In the genomic region with DNA sequence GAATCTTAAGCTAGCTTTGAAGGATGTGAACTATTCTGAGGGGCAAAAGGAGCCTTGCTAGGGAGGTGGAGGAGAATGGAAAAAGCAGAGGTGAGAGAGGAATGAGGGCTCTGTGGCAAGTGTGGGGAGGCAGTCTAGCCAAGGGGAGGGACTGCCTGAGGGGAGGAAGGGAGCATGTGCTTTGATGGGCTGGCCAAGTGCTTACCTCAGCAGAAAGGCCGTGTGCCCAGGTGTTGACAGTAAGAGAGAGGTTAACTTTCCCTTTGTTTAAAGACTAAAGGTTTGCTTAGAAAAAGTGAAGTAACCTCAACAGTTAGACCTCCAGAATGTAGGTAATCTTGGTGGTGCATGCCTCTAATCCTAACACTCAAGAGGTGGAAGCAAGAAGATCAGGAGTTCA, we compare ENCODE assay signal across 28 mouse cellular contexts. TPM values are rescaled to one million over a fixed set of nuclear protein-coding genes. Genes with fewer than 3 reads are reported as not detected.
A peak's percentile ranks its signal among the peaks of the same experiment; 100 is the strongest.
DNase-seq lines count a peak whose midpoint lies in the region; ATAC-seq and TF ChIP-seq lines count a peak whose summit lies in the region.
"Had no signal": no experiment of that assay in that cellular context is flagged by ENCODE, and none has a peak within 500 bp of the region (broad histone marks: within the 10 kb centered on the region; RNA-seq: fewer than 3 reads in every experiment).

No protein-coding gene starts in this region.

- no peak overlapping the region for H3K4me3 ChIP-seq in liver, adult 2 months (ENCODE audit: insufficient read depth, low read depth, low read length)
- H3K4me3 ChIP-seq in liver, postnatal 0 days (ENCODE audit: low read depth, low read length) = no peak overlapping the region
- H3K4me3 ChIP-seq in CH12.LX (replicated peaks in 1 of 3; ENCODE audit: low read depth in 2 of 3, low read length in 2 of 3, poor library complexity in 1 of 3) = no peak overlapping the region
- H3K4me3 ChIP-seq in hindbrain, embryonic 11.5 days (ENCODE audit: low read depth, low read length) = no peak overlapping the region
- H3K4me3 ChIP-seq: embryonic facial prominence, embryonic 12.5 days; forebrain, embryonic 12.5 days; heart, embryonic 12.5 days; hindbrain, embryonic 10.5 days had no signal

- peaks cover 36% of the 10 kb centered on the region for H3K4me1 ChIP-seq in liver, adult 2 months (ENCODE audit: control insufficient read depth, insufficient read depth, low read length)
- peaks cover 5% of the 10 kb centered on the region; the same call in 1 of the 2 replicates for H3K4me1 ChIP-seq in liver, postnatal 0 days (ENCODE audit: insufficient read depth)
- peaks cover 4 to 11% of the 10 kb centered on the region in 2 experiments for H3K4me1 ChIP-seq in CH12.LX (ENCODE audit: control insufficient read depth in 1 of 2, insufficient read depth in 2 of 2)
- no peaks in the 10 kb centered on the region for H3K4me1 ChIP-seq in hindbrain, embryonic 11.5 days (replicated peaks; ENCODE audit: control insufficient read depth, insufficient read depth, low read length)
- H3K4me1 ChIP-seq: embryonic facial prominence, embryonic 12.5 days had no signal

- TF ChIP-seq CTCF in liver, adult 2 months (IDR thresholded peaks at IDR 0.05; ENCODE audit: low read depth, low read length) = no peak
- no peak for TF ChIP-seq CTCF in liver, postnatal 0 days (IDR thresholded peaks at IDR 0.05; ENCODE audit: low read depth)
- TF ChIP-seq CTCF in CH12.LX (conservative IDR thresholded peaks at IDR 0.05 in 1 of 2, IDR thresholded peaks at IDR 0.05 in 1 of 2; ENCODE audit: low read depth in 2 of 2, low read length in 2 of 2) = no peak

- H3K27me3 ChIP-seq in liver, adult 2 months (ENCODE audit: control insufficient read depth, insufficient read depth, low read length) = no peaks in the 10 kb centered on the region
- no peaks in the 10 kb centered on the region for H3K27me3 ChIP-seq in liver, postnatal 0 days (ENCODE audit: insufficient read depth, low read length)
- H3K27me3 ChIP-seq in CH12.LX (replicated peaks) = no peaks in the 10 kb centered on the region
- H3K27me3 ChIP-seq in hindbrain, embryonic 11.5 days (ENCODE audit: control insufficient read depth, insufficient read depth, low read length) = no peaks in the 10 kb centered on the region
- H3K27me3 ChIP-seq: embryonic facial prominence, embryonic 12.5 days; forebrain, embryonic 12.5 days; heart, embryonic 12.5 days; Patski had no signal

- 15% methylated on average over 1 of the region's 1 CpGs for WGBS in liver, adult 2 months
- 55% methylated on average over 1 of the region's 1 CpGs for WGBS in liver, postnatal 0 days (ENCODE audit: insufficient replicate concordance)
- 55% methylated on average over 1 of the region's 1 CpGs for WGBS in hindbrain, embryonic 11.5 days

- no peak for TF ChIP-seq POLR2A in liver, adult 2 months (IDR thresholded peaks at IDR 0.05; ENCODE audit: extremely low read depth, insufficient read depth, low read length)
- no peak for TF ChIP-seq POLR2A in CH12.LX (IDR thresholded peaks at IDR 0.05; ENCODE audit: low read depth, low read length)

- TF ChIP-seq EP300 in liver, postnatal 0 days (IDR thresholded peaks at IDR 0.05; ENCODE audit: low read depth) = no peak
- TF ChIP-seq EP300 in CH12.LX (IDR thresholded peaks at IDR 0.05; ENCODE audit: low read length) = no peak

- no peak overlapping the region for H3K4me2 ChIP-seq in liver, postnatal 0 days (ENCODE audit: low read depth, low read length)
- H3K4me2 ChIP-seq in CH12.LX (ENCODE audit: insufficient read depth, low read depth, poor library complexity, severe bottlenecking) = no peak overlapping the region
- H3K4me2 ChIP-seq in hindbrain, embryonic 11.5 days (replicated peaks; ENCODE audit: low read depth, low read length) = no peak overlapping the region
- H3K4me2 ChIP-seq: embryonic facial prominence, embryonic 12.5 days; forebrain, embryonic 12.5 days; heart, embryonic 12.5 days had no signal

- peak overlapping the region; percentile 100 for H3K27ac ChIP-seq in liver, adult 2 months (replicated peaks; ENCODE audit: insufficient read depth, low read depth, low read length)
- no peak overlapping the region for H3K27ac ChIP-seq in liver, postnatal 0 days (ENCODE audit: low read depth)
- no peak overlapping the region for H3K27ac ChIP-seq in CH12.LX (ENCODE audit: insufficient read depth, low read depth)
- H3K27ac ChIP-seq in hindbrain, embryonic 11.5 days (ENCODE audit: low read depth, low read length) = no peak overlapping the region
- H3K27ac ChIP-seq: embryonic facial prominence, embryonic 12.5 days; forebrain, embryonic 12.5 days; hindbrain, embryonic 10.5 days had no signal

- peak; percentile 60 to 62 for DNase-seq in kidney, adult 8-10 months
- DNase-seq in kidney, postnatal 4 days = no peak
- peak; percentile 98 for DNase-seq in liver, adult 2 months (ENCODE audit: extremely low read depth, low read depth, low spot score)
- no peak for DNase-seq in liver, postnatal 0 days
- DNase-seq in A20 (ENCODE audit: low read depth, low spot score) (peak; percentile 36), CH12.LX (ENCODE audit: extremely low read depth) (no peak)
- DNase-seq in thymus, postnatal 0 days (ENCODE audit: low spot score) = no peak
- no peak for DNase-seq in hindbrain, embryonic 11.5 days (ENCODE audit: low spot score)
- DNase-seq: adrenal gland, postnatal 14 days; B cell, adult 2 months; cerebellum, adult 11-12 months; cerebellum, adult 9-10 months; cerebellum, postnatal 25 days; forebrain, postnatal 0 days; gastrocnemius, postnatal 14 days had no signal

- no peaks in the 10 kb centered on the region for H3K36me3 ChIP-seq in liver, adult 2 months (ENCODE audit: control insufficient read depth, insufficient read depth, low read length)
- H3K36me3 ChIP-seq in liver, postnatal 0 days (replicated peaks; ENCODE audit: insufficient read depth, low read length) = no peaks in the 10 kb centered on the region
- no peaks in the 10 kb centered on the region for H3K36me3 ChIP-seq in CH12.LX (replicated peaks in 1 of 2; ENCODE audit: control insufficient read depth in 1 of 2, insufficient read depth in 1 of 2, low read length in 1 of 2)
- no peaks in the 10 kb centered on the region for H3K36me3 ChIP-seq in hindbrain, embryonic 11.5 days (ENCODE audit: control insufficient read depth, insufficient read depth, low read length)
- H3K36me3 ChIP-seq: embryonic facial prominence, embryonic 12.5 days; forebrain, embryonic 12.5 days; heart, embryonic 12.5 days; hindbrain, embryonic 10.5 days had no signal

- no peaks in the 10 kb centered on the region for H3K9me3 ChIP-seq in liver, postnatal 0 days (ENCODE audit: low read length)
- H3K9me3 ChIP-seq in CH12.LX (replicated peaks; ENCODE audit: low read length) = peaks cover 9% of the 10 kb centered on the region
- H3K9me3 ChIP-seq in hindbrain, embryonic 11.5 days (ENCODE audit: control insufficient read depth, low read length) = no peaks in the 10 kb centered on the region
- H3K9me3 ChIP-seq: embryonic facial prominence, embryonic 12.5 days had no signal

- no peak overlapping the region for H3K9ac ChIP-seq in liver, adult 2 months (ENCODE audit: low read depth, low read length)
- no peak overlapping the region for H3K9ac ChIP-seq in liver, postnatal 0 days (replicated peaks)
- no peak overlapping the region for H3K9ac ChIP-seq in CH12.LX (ENCODE audit: insufficient read depth, low read depth)
- no peak overlapping the region for H3K9ac ChIP-seq in hindbrain, embryonic 11.5 days (ENCODE audit: low read depth, low read length)
- H3K9ac ChIP-seq: embryonic facial prominence, embryonic 12.5 days; forebrain, embryonic 12.5 days; forebrain, postnatal 0 days; heart, embryonic 12.5 days had no signal

- no peak for ATAC-seq in liver, postnatal 0 days
- ATAC-seq in hindbrain, embryonic 11.5 days (ENCODE audit: low FRiP score) = no peak
- ATAC-seq: activated CD4-positive, CD25-positive, alpha-beta regulatory T cell, adult 4 months; CD4-positive, CD25-positive, alpha-beta regulatory T cell, adult 4 months; forebrain, postnatal 0 days; Patski had no signal

- dilution Hi-C loops in CH12.LX (cut with MboI; ENCODE audit: extremely low pct_ligation_motif_present, extremely low pct_unique_long_range_greater_than_20kb, low sequenced_read_pairs) = no loop called here

- no peaks in the 10 kb centered on the region for H3K79me2 ChIP-seq in liver, adult 2 months (ENCODE audit: control insufficient read depth, insufficient read depth, low read length)
- no peaks in the 10 kb centered on the region for H3K79me2 ChIP-seq in CH12.LX (replicated peaks; ENCODE audit: control insufficient read depth, extremely low read depth, insufficient read depth, poor library complexity, severe bottlenecking)

- in situ Hi-C loops in CH12.LX (cut with MboI; ENCODE audit: low pct_ligation_motif_present, low pct_unique_long_range_greater_than_20kb, low sequenced_read_pairs) = no loop called here

- TF ChIP-seq RAD21 in CH12.LX (IDR thresholded peaks at IDR 0.05; ENCODE audit: low read depth, low read length) = no peak

TF ChIP-seq in CH12.LX, 34 proteins besides CTCF, POLR2A, EP300 and RAD21:
- TF ChIP-seq HCFC1 (IDR thresholded peaks at IDR 0.05; ENCODE audit: low read depth, low read length) (no peak), MAFK (IDR thresholded peaks at IDR 0.05; ENCODE audit: insufficient replicate concordance, low read length) (peak; percentile 87), JUN (IDR thresholded peaks at IDR 0.05; ENCODE audit: insufficient read depth, low read depth, low read length) (no peak), MYC (IDR thresholded peaks at IDR 0.05; ENCODE audit: low read depth, low read length) (0 out of 2 replicates have a peak, but pooled peaks have one; percentile 32)

RNA-seq across cellular contexts. Expression of a gene that starts 31.3 kb away (rescaled TPM):
- 67.5 and 116 TPM in 2 replicates for total RNA-seq in liver, adult 2 months (2014; rRNA removed)
- polyA plus RNA-seq in liver, adult 2 months (2012; rRNA removed) = 14.5 and 23.1 TPM in 2 replicates
- polyA plus RNA-seq in liver, postnatal 0 days (2015; fragmentation: Nextera tagmentation; extraction: Ambion mirVana) = 4.8 and 6.4 TPM in 2 replicates
- total RNA-seq in CH12.LX (2012; rRNA removed) (8.3 and 8.6 TPM in 2 replicates), CH12.LX (2014; rRNA removed) (4.6 and 6.2 TPM in 2 replicates)
- polyA plus RNA-seq in CH12.LX (2012; ENCODE audit: insufficient read length, low read depth) = 7.0 and 7.7 TPM in 2 replicates
- 15.3 and 17.4 TPM in 2 replicates for polyA plus RNA-seq in thymus, postnatal 0 days (2015; fragmentation: Nextera tagmentation; extraction: Ambion mirVana)
- polyA plus RNA-seq in hindbrain, embryonic 11.5 days (2014; fragmentation: Nextera tagmentation; extraction: Ambion mirVana) = 17.9 and 18.7 TPM in 2 replicates

RNA-seq across cellular contexts. Expression of a gene that starts 59.7 kb away (rescaled TPM):
- 1.9 and 2.5 TPM in 2 replicates for total RNA-seq in liver, adult 2 months (2014; rRNA removed)
- polyA plus RNA-seq in liver, adult 2 months (2012; rRNA removed) = 11.1 and 32.1 TPM in 2 replicates
- polyA plus RNA-seq in liver, postnatal 0 days (2015; fragmentation: Nextera tagmentation; extraction: Ambion mirVana) = 7.5 and 9.1 TPM in 2 replicates
- total RNA-seq in CH12.LX (2012; rRNA removed) = not detected in 2 replicates
- not detected in 2 replicates for total RNA-seq in CH12.LX (2014; rRNA removed)
- polyA plus RNA-seq in CH12.LX (2012; ENCODE audit: insufficient read length, low read depth) = not detected in 2 replicates
- not detected in 2 replicates for polyA plus RNA-seq in thymus, postnatal 0 days (2015; fragmentation: Nextera tagmentation; extraction: Ambion mirVana)
- polyA plus RNA-seq in hindbrain, embryonic 11.5 days (2014; fragmentation: Nextera tagmentation; extraction: Ambion mirVana) = 10.0 and 12.7 TPM in 2 replicates
- total RNA-seq: adrenal gland, adult 18-20 months; gastrocnemius, adult 18-20 months; gastrocnemius, postnatal 14 days; heart, adult 8-10 months; heart, postnatal 25 days had no signal
- polyA plus RNA-seq: activated CD4-positive, CD25-positive, alpha-beta regulatory T cell, adult 4 months; CD4-positive, CD25-positive, alpha-beta regulatory T cell, adult 4 months; gonadal fat pad, adult 2 months; heart, embryonic 16.5 days; Patski had no signal

Comparison
In these comparisons a context has a peak if more than half of its experiments do, and no peak if none do; other contexts are left out.
1. DNase-seq: peak in kidney, adult 8-10 months (2 of 2), liver, adult 2 months (single experiment) and A20 (single experiment); none in kidney, postnatal 4 days (0 of 2), liver, postnatal 0 days (single experiment), CH12.LX (single experiment), thymus, postnatal 0 days (single experiment) and hindbrain, embryonic 11.5 days (single experiment).